Mouse (Mus musculus) c-Kit-positive CD71-negative TER-119-negative erythroid progenitor cells, embryonic 14.5 days (primary cell): ENCODE data around the gene Gab2.

Experiments used
- DNase-seq: peaks from one replicate; pipeline ENCODE4 v3.0.0-alpha.2; 2013; ENCODE audit warnings: low read depth

Gene Gab2

DNA sequence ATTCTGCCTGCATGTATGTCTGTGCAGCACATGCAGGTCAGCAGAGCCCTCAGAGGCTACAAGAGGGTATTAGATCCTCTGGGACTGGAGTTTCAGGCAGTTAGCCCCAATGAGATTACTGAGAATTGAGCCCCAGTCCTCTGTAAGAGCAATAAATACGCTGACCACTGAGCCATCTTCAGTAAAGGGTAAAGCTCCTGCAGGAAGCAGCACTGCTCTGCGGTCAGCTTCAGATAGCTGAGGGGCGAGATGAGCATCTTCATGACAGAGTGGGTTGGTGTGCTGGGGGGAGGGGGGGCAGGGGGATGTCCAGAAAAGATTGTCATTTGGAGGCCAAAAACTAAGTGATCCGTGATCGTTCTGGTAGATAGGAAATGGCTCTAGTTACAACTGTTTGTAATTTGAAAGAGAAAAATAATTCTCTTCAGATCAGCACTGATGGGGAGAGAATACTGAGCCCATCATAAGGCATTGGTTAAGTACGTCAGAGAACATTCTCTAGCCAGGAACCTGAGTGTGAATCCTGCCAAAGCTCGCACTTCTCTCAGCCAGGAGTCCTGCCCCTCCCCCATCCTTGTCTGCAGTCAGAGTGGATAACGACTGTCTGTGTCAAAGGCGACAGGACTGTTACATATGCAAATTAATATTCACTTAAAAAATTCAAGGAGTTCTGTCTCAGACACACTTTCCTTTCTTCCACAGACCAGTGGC lies 264.9 kb downstream of the Gab2 start:
- no peak for DNase-seq

- DNase-seq = no peak
Observed at GRCm38 (mm10) chr7:97346822-97347166, 265.4 kb downstream of the Gab2 start.

DNA sequence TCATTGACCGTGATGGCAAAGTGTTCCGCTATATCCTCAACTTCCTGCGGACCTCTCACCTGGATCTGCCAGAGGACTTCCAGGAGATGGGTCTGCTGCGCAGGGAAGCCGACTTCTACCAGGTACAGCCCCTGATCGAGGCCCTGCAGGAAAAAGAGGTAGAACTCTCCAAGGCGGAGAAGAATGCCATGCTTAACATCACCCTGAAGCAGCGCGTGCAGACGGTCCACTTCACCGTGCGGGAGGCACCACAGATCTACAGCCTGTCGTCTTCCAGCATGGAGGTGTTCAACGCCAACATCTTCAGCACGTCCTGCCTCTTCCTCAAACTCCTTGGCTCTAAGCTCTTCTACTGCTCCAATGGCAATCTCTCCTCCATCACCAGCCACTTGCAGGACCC lies 266.1 kb downstream of the Gab2 start:
- no peak for DNase-seq

DNA sequence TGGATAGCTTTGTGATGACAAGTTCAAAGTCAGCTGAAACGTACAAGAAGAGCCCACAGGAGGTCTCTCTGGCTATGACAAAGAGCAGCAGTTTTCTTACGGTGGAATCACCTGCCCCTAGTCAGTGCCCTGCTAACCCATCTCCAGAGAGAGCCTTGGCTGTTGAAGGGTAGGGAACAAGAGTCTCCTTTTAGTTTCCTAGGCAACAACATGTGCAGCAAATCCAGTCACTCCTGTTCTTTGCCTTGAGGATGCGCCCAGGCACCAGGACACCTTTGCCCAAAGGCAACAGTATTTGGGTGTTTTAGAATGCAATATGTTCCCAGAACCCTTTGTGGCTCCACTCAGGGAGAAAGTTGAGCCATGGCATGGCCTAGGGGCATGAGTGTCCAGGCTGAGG lies 266.9 kb downstream of the Gab2 start:
- no peak for DNase-seq

- DNase-seq = no peak
Observed at GRCm38 (mm10) chr7:97348836-97349235, 267.4 kb downstream of the Gab2 start.

GRCm38 (mm10) chr7:97349438-97349837 lies 268.1 kb downstream of the Gab2 start:
- DNase-seq = no peak

DNA sequence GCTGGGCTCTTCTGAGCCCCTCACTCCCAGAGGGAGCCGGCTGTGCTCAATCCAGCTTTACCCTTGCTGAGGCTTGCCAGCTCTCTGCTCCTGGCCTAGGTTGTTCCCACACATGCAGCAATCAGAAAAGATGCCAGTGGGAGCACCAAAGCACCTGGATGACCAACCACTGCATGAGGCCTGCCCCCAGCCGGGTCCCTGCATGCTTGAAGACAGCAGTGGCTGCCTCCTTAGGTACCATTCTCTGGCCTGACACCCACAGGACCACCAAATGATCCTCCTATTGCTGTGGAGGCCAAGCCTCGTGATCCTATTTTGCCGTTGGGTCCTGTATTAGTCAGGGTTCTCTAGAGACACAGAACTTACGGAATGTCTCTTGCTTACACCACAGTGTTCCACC lies 269.5 kb downstream of the Gab2 start:
- DNase-seq = no peak

DNA sequence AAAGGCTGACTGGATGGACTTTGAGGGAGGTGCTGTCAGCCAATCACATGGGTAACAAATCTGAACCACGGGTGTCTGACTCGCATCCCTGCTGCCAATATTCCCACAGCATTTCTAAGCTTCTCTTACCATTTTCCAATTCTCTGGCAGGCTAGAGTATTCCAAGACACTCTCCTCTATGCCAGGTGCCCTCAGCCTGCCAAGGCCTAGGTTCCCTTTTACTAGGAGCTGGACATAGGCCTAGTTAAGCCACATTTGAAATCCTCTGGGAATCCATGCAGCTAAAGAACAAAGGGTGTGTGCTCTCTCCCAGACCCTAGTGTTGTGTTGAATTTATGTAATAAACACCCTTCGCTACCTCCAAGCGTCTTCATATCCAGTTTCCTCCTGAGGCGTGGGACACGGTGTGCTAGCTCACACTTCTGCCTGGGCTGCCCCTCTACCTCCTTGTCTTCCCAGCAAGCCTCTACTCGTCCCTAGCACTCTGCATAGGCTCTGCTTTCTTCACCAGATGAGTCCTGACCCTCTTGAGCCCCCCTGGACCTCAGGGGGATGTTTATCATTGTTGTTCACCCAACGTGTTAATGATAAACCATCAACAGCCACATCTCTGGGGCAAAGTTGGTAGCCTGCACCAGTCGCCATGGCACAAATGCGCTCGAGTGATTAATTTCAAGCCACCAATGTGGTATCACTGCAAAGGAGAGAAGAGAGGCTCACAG lies 270.6 kb downstream of the Gab2 start:
- no peak for DNase-seq

GRCm38 (mm10) chr7:97353356-97353755 lies 272.0 kb downstream of the Gab2 start:
- DNase-seq = no peak

DNA sequence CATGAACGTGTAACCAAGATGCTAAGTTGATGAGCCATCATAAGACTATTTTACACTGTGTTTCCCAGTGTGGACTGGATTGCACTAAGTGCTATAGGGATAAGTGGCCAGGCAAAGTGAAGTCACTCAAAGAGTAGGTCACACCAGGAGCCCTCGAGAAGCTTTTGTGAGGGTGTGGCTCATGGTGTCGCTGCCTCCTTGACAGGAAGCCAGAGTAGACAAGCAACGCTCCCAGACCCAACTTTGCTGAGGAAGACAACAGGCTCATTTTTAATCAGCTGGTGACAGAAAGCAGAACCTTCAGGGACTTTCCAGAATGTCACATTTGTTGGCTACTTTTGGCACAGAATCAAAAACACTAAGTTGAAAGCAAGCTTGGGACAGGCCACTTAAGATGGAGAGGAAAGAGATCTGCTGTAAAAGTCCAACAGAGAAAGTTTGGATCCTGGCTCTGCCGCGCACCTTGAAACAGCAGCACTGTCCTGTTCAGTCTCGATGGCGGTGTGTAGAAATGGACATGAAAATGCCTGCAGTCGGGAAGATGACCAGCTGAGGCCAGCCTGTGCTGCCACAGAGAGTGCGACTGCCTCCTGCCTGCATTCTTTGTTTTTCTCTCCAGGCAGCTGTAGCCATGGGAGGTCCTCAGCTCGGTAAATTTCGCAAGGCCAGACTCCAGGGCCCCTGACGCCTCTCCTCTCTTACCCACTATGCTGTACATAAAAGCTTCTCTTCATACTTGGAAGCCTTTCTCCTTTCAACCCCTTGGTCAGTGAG lies 273.9 kb downstream of the Gab2 start:
- no peak for DNase-seq

DNA sequence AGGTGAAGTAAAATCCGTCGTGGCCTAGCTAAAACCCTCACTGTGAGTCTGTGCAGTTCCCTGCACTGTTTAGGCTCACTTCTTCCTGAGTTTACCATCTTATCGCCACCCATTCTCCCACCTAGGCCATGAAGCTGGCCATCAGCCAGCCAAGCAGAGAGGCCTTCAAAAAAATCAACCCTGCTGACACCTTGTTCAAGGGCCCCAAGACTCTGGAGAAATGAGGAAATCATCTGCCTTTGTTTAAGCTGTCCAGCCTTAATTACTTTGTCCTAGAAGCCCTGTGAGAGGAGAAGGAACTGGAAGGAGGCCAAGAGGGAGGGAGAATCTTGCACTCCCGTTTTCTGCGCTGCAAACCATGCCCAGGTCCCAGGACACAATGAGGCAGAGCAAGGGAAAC lies 274.9 kb downstream of the Gab2 start:
- DNase-seq = no peak

DNA sequence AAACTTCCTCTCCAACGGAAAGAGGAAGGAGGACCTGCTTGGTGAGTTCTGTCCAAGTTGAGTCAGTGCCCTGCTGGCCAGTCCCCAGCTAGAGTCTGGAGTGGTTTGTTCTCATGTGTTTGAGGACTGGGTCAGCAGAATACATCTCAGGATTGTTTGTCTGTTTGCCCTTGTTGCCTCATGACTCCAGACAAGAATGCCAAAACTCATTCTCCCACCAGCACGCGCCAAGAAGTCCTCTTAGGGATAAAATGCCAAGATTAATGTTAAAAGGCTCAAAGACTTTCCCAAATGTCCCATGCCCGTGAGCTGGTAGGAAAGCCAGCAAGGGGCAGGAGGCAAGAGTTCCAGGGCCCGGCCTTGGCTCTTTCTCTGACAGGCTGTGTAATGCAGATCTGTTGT lies 275.5 kb downstream of the Gab2 start:
- no peak for DNase-seq

GRCm38 (mm10) chr7:97357840-97358239 lies 276.5 kb downstream of the Gab2 start:
- DNase-seq = no peak

DNA sequence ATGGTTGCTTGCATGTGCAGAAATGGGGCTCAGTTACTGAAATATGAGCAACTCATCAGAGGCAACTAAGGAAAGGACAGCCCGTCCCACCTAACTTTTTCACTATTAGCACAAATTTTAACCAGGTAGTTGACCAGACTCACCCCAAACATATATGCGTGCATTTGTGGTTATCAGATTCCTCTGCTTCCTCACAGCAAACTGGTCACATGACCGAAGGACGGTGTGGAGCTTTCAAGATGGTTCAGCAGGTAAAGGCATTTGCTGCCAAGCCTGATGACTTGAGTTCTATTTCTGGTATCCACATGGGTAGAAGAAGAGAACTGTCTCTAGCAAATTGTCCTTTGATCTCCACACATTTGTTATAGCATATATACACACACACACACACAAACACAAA lies 277.0 kb downstream of the Gab2 start:
- no peak for DNase-seq
